Mouse (Mus musculus): ENCODE results near the gene Gbgt1. TPM values are rescaled to one million over a fixed set of nuclear protein-coding genes. Genes with fewer than 3 reads are reported as not detected.
A peak's percentile ranks its signal among the peaks of the same experiment; 100 is the strongest.

The Gbgt1 gene
- polyA plus RNA-seq, 1 experiment: 4.7 TPM

DNA sequence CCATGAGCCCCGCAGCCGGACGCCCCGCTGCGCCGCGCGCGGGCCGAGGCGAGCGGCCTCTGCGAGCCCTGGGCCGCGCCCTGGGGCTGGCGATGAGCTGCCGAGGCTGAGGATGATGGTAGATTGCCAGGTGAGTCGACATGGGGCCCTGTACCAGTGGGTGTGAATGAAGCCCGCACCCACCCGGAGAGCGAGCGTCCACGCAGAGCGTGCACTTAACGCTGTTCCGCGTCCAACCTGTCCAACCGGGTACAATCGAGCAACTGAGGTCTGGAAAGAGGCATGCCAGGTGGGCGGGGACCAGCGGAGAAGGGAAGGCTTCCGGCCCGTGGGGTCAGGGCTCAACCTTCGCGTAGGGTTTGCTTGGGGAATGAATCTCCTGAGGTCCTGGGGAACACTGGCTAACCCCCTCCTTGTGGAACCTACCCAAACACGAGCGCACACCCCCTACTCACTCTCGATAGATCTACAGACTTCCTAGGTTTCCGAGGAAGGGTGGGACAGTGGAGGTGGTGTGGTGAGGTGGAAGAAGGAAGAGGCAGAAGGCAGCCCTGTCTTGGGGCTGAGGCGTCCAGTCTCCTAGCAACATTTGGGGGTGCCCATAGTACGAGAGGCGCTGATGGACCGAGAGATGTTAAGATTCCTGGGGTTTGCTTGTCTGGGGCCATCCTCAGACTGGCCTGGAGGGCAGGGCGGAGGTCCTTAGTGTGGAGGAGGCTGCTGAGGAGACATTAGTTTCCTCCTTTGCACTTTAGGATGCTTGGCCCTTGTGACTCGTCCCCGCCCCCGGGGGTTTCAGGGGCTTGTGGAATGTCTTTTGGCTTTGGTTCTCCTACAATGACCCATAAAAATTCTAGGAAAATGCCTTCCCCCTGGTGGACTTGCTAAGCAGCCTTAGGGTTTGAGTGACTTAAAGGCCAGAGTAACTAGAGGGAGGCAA, 17.0 kb downstream of the Gbgt1 start:
- H3K4me3 ChIP-seq (ENCODE audit: low read depth, low read length): peak overlapping the region; percentile 96
- H3K27ac ChIP-seq (ENCODE audit: insufficient read depth, low read depth, low read length): peak overlapping the region; percentile 84
- TF ChIP-seq POLR2A (IDR thresholded peaks at IDR 0.05; ENCODE audit: low read depth, low read length) (peak; percentile 1; the same call in 1 of the 2 replicates), CTCF (IDR thresholded peaks at IDR 0.05; ENCODE audit: extremely low read depth, insufficient read length, insufficient replicate concordance, low read depth, low read length) (no peak)
- H3K27me3 ChIP-seq (ENCODE audit: control insufficient read depth, insufficient read depth, low read length): no peaks in the 10 kb centered on the region
- H3K4me1 ChIP-seq (ENCODE audit: control insufficient read depth, insufficient read depth, insufficient read length, low read length): peaks cover 49% of the 10 kb centered on the region
- WGBS: 4% methylated on average over 47 of the region's 47 CpGs
- H3K36me3 ChIP-seq (ENCODE audit: control insufficient read depth, insufficient read depth, low read length): no peaks in the 10 kb centered on the region

DNA sequence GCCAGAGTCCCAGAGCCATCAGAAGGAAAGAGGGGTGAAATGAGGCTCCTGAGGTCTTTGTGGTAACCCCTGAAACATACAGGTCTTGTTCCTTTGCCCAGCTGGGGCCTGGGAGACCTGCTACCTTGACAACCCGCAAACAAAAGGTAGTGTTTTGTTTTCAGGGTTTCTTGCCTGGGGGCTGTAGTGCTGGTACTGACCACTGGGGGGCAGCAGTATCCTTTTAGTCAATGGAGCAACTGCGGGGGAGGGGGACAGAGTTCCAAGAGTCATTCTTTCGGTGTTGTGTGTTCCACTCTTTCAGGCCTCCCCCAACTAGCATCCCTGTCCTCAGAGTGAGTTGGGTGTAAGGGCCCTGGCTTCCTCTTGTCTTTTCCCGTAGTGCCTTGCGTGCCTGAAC, 17.8 kb downstream of the Gbgt1 start:
- H3K36me3 ChIP-seq (ENCODE audit: control insufficient read depth, insufficient read depth, low read length): no peaks in the 10 kb centered on the region
- H3K4me1 ChIP-seq (ENCODE audit: control insufficient read depth, insufficient read depth, insufficient read length, low read length): peaks cover 51% of the 10 kb centered on the region
- 12% methylated on average over 5 of the region's 5 CpGs for WGBS
- TF ChIP-seq CTCF (IDR thresholded peaks at IDR 0.05; ENCODE audit: extremely low read depth, insufficient read length, insufficient replicate concordance, low read depth, low read length) (peak; percentile 88; the same call in 1 of the 2 replicates), POLR2A (IDR thresholded peaks at IDR 0.05; ENCODE audit: low read depth, low read length) (0 out of 2 replicates have a peak, but pooled peaks have one; percentile 30)
- peak overlapping the region; percentile 84 for H3K27ac ChIP-seq (ENCODE audit: insufficient read depth, low read depth, low read length)
- H3K27me3 ChIP-seq (ENCODE audit: control insufficient read depth, insufficient read depth, low read length): no peaks in the 10 kb centered on the region
- peak overlapping the region; percentile 24; the same call in 1 of the 2 replicates for H3K4me3 ChIP-seq (ENCODE audit: low read depth, low read length)

DNA sequence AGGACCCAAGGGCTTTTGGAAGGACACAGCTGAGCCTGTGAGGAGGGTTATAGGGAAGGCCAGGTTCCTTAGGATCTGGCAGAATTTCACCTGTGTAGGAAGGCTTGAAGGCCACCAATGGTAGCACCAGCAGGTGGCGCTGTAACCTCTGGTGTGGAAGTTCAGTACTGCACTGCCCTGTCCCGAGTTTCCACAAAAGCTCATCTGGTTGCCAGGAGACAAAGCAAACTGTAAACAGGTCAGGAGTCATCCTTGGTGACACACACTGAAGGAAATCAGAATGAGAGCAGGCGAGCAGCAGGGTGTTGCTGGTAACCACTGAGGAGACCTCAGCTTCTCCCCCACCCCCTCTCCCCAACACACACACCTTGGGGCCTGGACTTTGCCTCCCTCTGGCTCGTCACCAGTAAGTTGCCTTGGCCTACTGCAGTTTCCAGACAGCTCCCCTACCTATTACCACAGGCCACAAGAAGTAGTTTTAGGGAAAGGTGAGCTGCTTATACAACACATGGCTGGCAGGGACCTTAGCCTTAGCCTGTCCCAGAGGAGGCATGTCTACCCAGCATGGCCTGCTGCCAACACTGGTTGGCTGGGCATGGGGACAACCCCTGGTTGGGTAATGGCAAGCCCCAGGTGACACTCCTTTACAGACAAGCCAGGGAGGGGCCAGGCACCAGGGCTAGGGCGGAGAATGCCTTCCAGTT, 20.7 kb downstream of the Gbgt1 start:
- Histone ChIP-seq H3K27me3 (ENCODE audit: control insufficient read depth, insufficient read depth, low read length) (no peaks in the 10 kb centered on the region), H3K36me3 (ENCODE audit: control insufficient read depth, insufficient read depth, low read length) (no peaks in the 10 kb centered on the region), H3K4me1 (ENCODE audit: control insufficient read depth, insufficient read depth, insufficient read length, low read length) (peaks cover 66% of the 10 kb centered on the region), H3K4me3 (ENCODE audit: low read depth, low read length) (no peak overlapping the region), H3K27ac (ENCODE audit: insufficient read depth, low read depth, low read length) (peak overlapping the region; percentile 92)
- TF ChIP-seq POLR2A (IDR thresholded peaks at IDR 0.05; ENCODE audit: low read depth, low read length) (0 out of 2 replicates have a peak, but pooled peaks have one; percentile 17), CTCF (IDR thresholded peaks at IDR 0.05; ENCODE audit: extremely low read depth, insufficient read length, insufficient replicate concordance, low read depth, low read length) (peak; percentile 98)
- WGBS: 11% methylated on average over 5 of the region's 5 CpGs

DNA sequence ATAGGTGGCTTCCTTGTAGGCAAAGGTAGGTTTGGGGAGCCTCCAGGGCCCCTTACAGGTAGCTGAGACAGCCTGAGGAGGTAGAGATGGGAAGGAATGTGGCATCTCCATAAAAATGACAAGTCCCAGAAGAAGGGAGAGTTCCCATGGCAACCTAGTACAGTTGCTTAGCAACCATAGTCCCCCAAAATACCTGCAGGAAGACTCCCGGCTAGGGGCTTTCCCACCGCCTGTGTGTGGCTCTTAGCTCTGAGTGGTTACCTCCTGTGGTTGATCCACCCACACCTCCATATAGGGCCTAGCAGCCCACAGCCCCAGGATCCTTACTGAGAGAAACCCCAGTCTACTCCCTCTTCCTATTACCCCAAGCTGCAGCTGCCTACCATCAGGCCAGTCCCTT, 21.5 kb downstream of the Gbgt1 start:
- WGBS: 74% methylated on average over 2 of the region's 2 CpGs

DNA sequence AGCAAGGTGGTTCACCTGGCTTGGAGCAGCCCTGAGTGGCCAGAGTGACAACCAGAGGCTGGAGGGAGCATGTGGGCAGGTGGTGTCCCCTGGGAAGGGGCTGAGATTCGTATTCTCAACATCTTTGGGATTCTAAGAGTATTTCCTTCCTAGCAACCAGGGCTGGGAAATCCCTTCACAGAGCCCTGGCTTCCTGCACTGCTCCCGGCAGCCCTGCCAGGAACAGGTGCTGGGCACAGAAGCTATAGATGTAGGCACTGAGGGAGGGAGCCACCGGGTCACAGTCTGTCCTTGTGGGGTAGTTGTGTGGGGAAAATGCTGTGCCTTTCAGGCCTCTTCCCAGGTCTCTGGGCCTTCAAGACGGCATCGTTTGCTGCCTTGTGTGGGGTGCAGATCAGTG, 23.9 kb downstream of the Gbgt1 start:
- Histone ChIP-seq H3K36me3 (ENCODE audit: control insufficient read depth, insufficient read depth, low read length) (no peaks in the 10 kb centered on the region), H3K27me3 (ENCODE audit: control insufficient read depth, insufficient read depth, low read length) (no peaks in the 10 kb centered on the region), H3K4me1 (ENCODE audit: control insufficient read depth, insufficient read depth, insufficient read length, low read length) (peaks cover 67% of the 10 kb centered on the region), H3K4me3 (ENCODE audit: low read depth, low read length) (no peak overlapping the region), H3K27ac (ENCODE audit: insufficient read depth, low read depth, low read length) (no peak overlapping the region)
- TF ChIP-seq CTCF (IDR thresholded peaks at IDR 0.05; ENCODE audit: extremely low read depth, insufficient read length, insufficient replicate concordance, low read depth, low read length) (no peak), POLR2A (IDR thresholded peaks at IDR 0.05; ENCODE audit: low read depth, low read length) (no peak)
- WGBS: 66% methylated on average over 5 of the region's 5 CpGs

More for the DNA sequence above, 21.5 kb downstream of the Gbgt1 start:
- H3K36me3 ChIP-seq (ENCODE audit: control insufficient read depth, insufficient read depth, low read length): no peaks in the 10 kb centered on the region
- peaks cover 63% of the 10 kb centered on the region for H3K4me1 ChIP-seq (ENCODE audit: control insufficient read depth, insufficient read depth, insufficient read length, low read length)
- no peak overlapping the region for H3K4me3 ChIP-seq (ENCODE audit: low read depth, low read length)
- peak overlapping the region; percentile 92 for H3K27ac ChIP-seq (ENCODE audit: insufficient read depth, low read depth, low read length)
- H3K27me3 ChIP-seq (ENCODE audit: control insufficient read depth, insufficient read depth, low read length): no peaks in the 10 kb centered on the region
- no peak for TF ChIP-seq POLR2A (IDR thresholded peaks at IDR 0.05; ENCODE audit: low read depth, low read length)

DNA sequence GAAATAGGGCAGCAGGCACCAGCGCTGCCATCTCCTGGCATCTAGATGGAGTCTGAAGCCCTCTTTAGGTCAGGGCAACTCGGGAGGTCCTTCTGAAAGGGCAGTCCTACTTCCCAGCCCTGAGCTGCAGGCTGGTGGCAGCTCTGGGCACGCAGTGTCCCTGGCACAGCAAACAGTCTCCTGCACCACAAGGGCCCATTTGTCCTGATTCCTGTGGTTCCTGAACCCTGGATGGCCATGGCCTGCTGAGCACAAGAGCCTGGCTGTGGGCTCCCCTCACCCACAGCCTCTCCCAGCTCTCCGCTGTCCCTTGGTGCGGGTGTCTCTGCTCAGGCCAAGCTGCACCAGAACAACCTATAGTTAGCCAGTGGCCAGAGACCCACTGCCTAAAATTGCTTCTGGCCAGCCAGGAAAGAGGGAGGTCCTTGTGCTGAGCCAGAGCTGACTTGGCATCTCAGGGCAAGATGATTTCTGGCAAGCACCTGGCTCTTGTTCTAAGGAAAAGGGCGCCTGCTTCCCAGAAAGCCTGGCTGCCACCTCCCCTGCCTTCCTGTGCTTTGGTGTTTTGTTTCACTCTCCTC, 25.0 kb downstream of the Gbgt1 start:
- no peaks in the 10 kb centered on the region for H3K36me3 ChIP-seq (ENCODE audit: control insufficient read depth, insufficient read depth, low read length)

More for the DNA sequence above, 25.0 kb downstream of the Gbgt1 start:
- H3K4me1 ChIP-seq (ENCODE audit: control insufficient read depth, insufficient read depth, insufficient read length, low read length): peaks cover 70% of the 10 kb centered on the region
- no peak for TF ChIP-seq POLR2A (IDR thresholded peaks at IDR 0.05; ENCODE audit: low read depth, low read length)
- TF ChIP-seq CTCF (IDR thresholded peaks at IDR 0.05; ENCODE audit: extremely low read depth, insufficient read length, insufficient replicate concordance, low read depth, low read length): no peak
- WGBS: 58% methylated on average over 6 of the region's 6 CpGs
- H3K27me3 ChIP-seq (ENCODE audit: control insufficient read depth, insufficient read depth, low read length): no peaks in the 10 kb centered on the region
- no peak overlapping the region for H3K4me3 ChIP-seq (ENCODE audit: low read depth, low read length)
- H3K27ac ChIP-seq (ENCODE audit: insufficient read depth, low read depth, low read length): peak overlapping the region; percentile 41

Measured in small intestine, adult 2 months (tissue).